Mouse (Mus musculus): ENCODE results near the gene Pdss2. TPM values are rescaled to one million over a fixed set of nuclear protein-coding genes. Genes with fewer than 3 reads are reported as not detected.

Gene Pdss2
- polyA plus RNA-seq, 1 experiment from 2014 or later, result 4.4 TPM

DNA sequence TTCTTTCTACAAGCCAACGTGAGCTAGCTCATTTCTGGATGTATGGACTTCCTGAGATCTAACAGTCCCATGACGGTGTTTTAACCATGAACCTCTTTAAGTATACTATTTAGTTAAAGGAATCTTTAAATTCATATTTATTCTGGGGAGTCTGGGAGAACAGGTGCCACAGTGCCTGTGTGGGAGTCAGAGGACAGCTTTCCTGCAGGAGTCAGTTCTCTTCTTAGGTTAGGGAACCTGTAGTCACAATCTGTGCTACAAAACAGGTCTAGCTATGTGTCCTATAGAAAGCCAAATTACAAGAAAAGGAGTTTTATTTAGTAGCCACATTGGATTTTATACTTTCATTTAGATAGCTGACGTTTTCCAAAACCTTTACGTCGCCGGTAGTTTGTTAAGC lies 141.7 kb downstream of the Pdss2 start:
- H3K4me3 ChIP-seq (ENCODE audit: inconsistent target), result no peak overlapping the region
- whole genome bisulfite sequencing (ENCODE audit: missing documents), result 99% methylated on average over 6 of the region's 6 CpGs
- no peaks in the 10 kb centered on the region for H3K79me2 ChIP-seq (ENCODE audit: inconsistent target)
- no peaks in the 10 kb centered on the region for H3K36me3 ChIP-seq (ENCODE audit: inconsistent target)
- H3K27ac ChIP-seq, result no peak overlapping the region

DNA sequence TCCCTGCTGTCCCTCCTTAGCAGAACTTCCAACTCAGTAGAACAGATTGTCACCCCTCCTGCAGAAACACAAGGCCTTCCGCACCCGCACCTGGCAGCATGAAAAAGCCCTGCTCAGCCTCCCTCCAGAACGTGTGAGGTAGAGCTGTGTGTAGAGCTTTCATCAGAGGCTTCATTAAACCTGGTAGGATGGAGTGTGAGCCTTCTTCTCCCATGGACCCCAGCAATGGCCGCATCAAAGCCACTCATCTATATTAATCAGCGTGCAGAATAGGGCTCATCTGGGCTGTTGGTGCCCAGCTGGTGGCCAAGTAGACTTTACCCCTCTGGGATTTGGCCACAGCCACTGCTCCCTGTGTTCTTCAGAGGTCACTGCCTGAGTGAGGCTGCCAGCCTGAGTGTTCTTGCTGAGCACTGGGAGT lies 142.2 kb downstream of the Pdss2 start:
- H3K4me3 ChIP-seq (ENCODE audit: inconsistent target), result no peak overlapping the region
- H3K79me2 ChIP-seq (ENCODE audit: inconsistent target), result no peaks in the 10 kb centered on the region
- no peaks in the 10 kb centered on the region for H3K36me3 ChIP-seq (ENCODE audit: inconsistent target)
- 93% methylated on average over 5 of the region's 5 CpGs for WGBS (ENCODE audit: missing documents)
- H3K27ac ChIP-seq, result no peak overlapping the region

DNA sequence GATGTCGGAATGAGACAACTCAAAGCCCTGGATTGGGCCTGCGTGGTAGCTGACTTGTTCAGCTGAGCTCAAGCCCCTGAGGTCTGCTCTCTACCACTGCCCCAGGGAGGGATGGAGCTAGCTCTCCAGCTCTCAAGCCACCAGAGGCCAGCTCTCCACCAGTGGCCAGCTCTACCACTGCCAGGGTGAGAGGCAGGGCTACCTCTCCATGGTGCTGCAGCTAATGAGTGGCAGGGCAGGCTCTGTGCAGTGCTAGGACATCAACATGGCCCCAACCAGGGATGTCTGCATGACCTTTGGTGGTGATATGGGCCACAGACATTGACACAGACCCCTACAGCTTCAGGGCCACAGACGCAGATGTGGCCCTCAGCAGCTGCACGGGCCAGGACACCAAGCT lies 144.6 kb downstream of the Pdss2 start:
- H3K4me3 ChIP-seq (ENCODE audit: inconsistent target), result no peak overlapping the region
- H3K27ac ChIP-seq, result no peak overlapping the region
- no peaks in the 10 kb centered on the region for H3K36me3 ChIP-seq (ENCODE audit: inconsistent target)
- no peaks in the 10 kb centered on the region for H3K79me2 ChIP-seq (ENCODE audit: inconsistent target)
- 90% methylated on average over 4 of the region's 4 CpGs for WGBS (ENCODE audit: missing documents)

DNA sequence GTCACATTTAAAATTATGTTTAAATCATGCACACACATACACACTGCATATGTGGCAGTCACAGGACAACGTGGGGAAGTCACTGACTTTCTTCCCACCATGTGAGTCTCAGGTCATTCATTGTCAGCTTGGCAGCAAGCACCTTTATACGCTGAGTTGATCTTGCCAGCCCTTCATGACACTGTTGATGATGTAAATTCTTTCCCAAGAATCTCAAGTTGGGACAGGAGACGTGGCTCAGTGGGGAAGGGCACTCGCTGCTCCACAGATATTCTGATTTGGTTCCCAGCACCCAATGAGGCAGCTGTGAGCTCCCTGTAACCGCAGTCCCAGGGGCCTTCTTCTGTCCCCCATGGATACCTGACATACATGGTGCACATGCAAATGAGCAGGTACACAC lies 147.3 kb downstream of the Pdss2 start:
- 94% methylated on average over 5 of the region's 5 CpGs for WGBS (ENCODE audit: missing documents)
- Histone ChIP-seq H3K79me2 (ENCODE audit: inconsistent target) (no peaks in the 10 kb centered on the region), H3K4me3 (ENCODE audit: inconsistent target) (no peak overlapping the region), H3K27ac (no peak overlapping the region), H3K36me3 (ENCODE audit: inconsistent target) (no peaks in the 10 kb centered on the region)

DNA sequence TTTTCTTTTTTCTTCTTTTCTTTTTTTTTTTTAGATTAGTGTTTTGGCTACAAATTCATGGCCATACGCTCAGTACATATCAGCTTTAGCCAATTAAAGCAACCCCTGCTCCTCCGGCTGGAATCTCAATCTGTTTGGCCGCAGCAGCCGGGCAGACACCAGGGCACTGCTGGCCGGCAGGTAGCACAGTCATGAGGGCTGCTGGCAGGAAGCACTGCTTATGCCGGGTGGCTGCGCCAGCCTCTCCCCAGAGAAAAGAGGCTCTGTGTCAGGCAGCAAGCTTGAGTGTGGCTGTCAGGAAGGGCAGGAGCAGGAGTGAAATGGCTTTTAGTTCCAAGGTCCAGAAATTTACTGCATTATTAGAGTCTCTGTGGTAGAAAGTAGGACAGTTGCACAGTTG lies 151.0 kb downstream of the Pdss2 start:
- Histone ChIP-seq H3K27ac (no peak overlapping the region), H3K4me3 (ENCODE audit: inconsistent target) (no peak overlapping the region), H3K79me2 (ENCODE audit: inconsistent target) (no peaks in the 10 kb centered on the region), H3K36me3 (ENCODE audit: inconsistent target) (no peaks in the 10 kb centered on the region)
- 30% methylated on average over 4 of the region's 7 CpGs for WGBS (ENCODE audit: missing documents)

DNA sequence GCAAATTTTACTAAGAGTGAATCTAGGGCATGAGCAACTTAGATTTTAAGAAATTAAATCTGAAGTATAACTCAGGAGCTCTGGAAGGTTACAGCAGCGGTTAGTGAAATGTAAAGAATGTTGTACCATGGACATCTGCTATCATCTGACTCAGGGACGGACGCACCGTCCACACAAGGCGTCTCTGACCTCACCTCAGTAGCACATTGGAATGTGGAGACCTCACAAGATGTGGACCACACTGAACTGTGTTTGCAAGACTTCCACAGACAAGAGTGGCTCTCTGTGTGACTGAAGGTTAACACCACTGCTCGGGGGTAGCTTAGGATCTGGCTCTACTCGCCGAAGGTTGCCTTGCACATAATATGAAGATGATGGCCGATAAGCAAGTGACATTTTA lies 151.7 kb downstream of the Pdss2 start:
- Histone ChIP-seq H3K4me3 (ENCODE audit: inconsistent target) (no peak overlapping the region), H3K79me2 (ENCODE audit: inconsistent target) (no peaks in the 10 kb centered on the region), H3K27ac (no peak overlapping the region), H3K36me3 (ENCODE audit: inconsistent target) (no peaks in the 10 kb centered on the region)
- 97% methylated on average over 9 of the region's 9 CpGs for WGBS (ENCODE audit: missing documents)

DNA sequence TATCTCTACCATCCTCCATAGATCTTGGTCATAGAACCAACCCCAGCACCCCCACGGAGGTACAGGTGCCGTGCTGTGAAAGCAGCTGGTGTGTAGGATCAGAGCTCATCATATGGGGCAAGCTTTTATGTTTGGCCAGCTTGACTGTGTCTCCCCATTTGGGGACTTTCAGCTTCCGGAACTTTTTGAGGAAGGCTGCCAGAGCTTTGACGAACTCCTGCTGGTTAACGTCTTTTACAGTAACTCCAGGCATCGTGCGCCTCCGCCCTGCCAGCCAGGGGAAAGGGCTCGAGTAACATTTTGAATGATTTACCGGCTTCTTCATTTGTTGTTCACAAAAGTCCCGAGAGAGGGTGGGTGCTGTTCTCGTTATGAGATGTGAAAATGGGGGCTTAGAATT lies 152.4 kb downstream of the Pdss2 start:
- Histone ChIP-seq H3K27ac (no peak overlapping the region), H3K79me2 (ENCODE audit: inconsistent target) (no peaks in the 10 kb centered on the region), H3K36me3 (ENCODE audit: inconsistent target) (no peaks in the 10 kb centered on the region), H3K4me3 (ENCODE audit: inconsistent target) (no peak overlapping the region)
- 93% methylated on average over 12 of the region's 12 CpGs for WGBS (ENCODE audit: missing documents)

DNA sequence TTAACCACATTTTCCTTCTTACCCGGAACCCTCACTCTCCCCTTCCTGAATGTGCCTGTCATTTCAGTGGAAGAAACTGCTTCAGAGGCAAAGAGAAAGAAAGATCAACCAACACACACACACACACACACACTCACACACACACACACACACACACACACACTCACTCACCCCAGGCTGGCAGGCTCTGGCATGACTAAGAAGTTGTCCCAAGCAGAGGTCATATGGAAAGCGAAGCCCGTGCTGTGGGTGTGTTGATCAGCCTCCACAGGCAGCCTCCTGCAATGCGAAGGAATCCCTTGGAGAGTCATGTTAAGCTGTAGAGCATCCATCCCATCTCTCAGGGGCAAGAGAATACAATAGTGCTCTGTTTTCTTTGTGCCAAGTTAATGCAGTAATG lies 154.0 kb downstream of the Pdss2 start:
- Histone ChIP-seq H3K27ac (no peak overlapping the region), H3K79me2 (ENCODE audit: inconsistent target) (no peaks in the 10 kb centered on the region), H3K4me3 (ENCODE audit: inconsistent target) (no peak overlapping the region), H3K36me3 (ENCODE audit: inconsistent target) (no peaks in the 10 kb centered on the region)
- 85% methylated on average over 4 of the region's 4 CpGs for WGBS (ENCODE audit: missing documents)

DNA sequence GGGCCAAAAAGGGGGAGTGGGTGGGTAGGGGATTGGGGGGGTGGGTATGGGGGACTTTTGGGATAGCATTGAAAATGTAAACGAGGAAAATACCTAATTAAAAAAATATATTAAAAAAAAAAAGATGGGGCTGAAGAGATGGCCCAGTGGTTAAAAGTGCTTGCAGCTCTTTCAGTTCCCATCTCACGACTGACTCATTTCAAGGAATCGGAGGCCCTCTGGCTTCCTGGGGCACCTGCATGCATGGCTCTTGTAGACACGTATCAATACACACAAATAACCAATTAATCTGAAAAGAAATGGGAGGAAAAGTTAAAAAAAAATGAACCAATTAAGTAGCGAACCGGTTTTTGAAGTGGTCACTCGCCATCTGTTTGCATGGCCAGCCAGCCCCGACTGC lies 155.5 kb downstream of the Pdss2 start:
- Histone ChIP-seq H3K27ac (no peak overlapping the region), H3K36me3 (ENCODE audit: inconsistent target) (no peaks in the 10 kb centered on the region), H3K79me2 (ENCODE audit: inconsistent target) (no peaks in the 10 kb centered on the region), H3K4me3 (ENCODE audit: inconsistent target) (no peak overlapping the region)
- 79% methylated on average over 7 of the region's 8 CpGs for WGBS (ENCODE audit: missing documents)

DNA sequence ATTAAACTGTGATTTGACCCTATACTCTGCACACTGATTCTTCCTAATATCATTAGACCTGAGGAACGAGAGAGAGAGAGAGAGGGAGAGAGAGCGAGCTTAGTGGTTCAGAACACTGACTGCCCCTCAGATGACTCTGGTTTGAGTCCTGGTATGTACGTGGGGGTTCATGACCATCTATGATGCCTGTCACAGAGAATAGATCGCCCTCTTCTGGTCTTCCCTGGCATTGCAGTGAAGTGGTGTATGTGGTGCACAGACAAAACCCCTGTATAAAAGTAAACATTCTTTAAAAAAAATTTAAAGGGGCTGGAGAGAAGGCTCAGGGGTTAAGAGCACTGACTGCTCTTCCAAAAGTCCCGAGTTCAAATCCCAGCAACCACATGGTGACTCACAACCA lies 157.0 kb downstream of the Pdss2 start:
- no peaks in the 10 kb centered on the region for H3K79me2 ChIP-seq (ENCODE audit: inconsistent target)
- no peaks in the 10 kb centered on the region for H3K36me3 ChIP-seq (ENCODE audit: inconsistent target)
- no peak overlapping the region for H3K27ac ChIP-seq
- H3K4me3 ChIP-seq (ENCODE audit: inconsistent target), result no peak overlapping the region
- 47% methylated on average over 5 of the region's 5 CpGs for WGBS (ENCODE audit: missing documents)

DNA sequence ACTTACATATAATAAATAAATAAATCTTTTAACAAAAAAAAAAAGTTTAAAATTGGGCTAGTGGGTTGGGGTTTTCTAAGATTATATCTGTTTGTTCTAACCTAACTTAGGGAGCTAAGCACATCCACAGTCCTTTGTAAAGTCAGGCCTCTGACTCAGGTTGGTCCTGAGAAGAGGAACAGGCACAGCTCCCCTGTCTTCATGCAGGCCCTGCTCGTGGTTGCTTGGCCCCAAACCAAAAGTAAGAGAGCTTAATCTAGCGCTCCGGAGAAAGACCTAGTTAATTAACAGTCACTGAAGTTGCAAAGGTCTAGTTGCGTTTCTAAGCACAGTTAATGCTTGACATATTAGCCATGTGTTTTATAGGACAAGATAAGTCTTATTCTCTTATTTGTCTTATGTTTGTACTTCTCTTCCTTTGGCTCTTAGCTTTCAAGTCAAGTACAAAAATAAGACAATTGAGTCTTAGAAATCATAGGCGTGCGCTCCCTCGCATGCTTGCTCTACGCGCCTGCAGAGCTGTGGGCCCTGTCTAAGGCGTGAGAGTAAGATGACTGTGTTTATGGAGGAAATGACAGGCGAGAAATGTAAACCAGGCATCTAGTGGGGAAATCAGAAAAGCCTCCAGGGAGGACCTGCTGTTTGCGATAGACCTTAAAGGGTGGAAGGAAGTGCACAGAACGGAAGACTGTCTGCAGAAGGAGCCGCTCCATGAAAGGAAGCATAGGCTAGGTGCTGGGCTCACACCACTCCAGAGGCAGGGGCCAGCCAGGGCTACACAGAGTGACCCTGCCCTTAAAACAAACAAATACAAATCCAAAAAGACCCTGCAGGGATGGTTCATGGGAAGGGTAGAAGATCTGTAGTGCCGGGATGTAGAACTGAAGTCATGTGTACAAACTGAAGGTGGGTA lies 157.7 kb downstream of the Pdss2 start:
- H3K79me2 ChIP-seq (ENCODE audit: inconsistent target), result no peaks in the 10 kb centered on the region
- H3K4me3 ChIP-seq (ENCODE audit: inconsistent target), result no peak overlapping the region
- no peak overlapping the region for H3K27ac ChIP-seq
- H3K36me3 ChIP-seq (ENCODE audit: inconsistent target), result no peaks in the 10 kb centered on the region
- 59% methylated on average over 15 of the region's 15 CpGs for WGBS (ENCODE audit: missing documents)

DNA sequence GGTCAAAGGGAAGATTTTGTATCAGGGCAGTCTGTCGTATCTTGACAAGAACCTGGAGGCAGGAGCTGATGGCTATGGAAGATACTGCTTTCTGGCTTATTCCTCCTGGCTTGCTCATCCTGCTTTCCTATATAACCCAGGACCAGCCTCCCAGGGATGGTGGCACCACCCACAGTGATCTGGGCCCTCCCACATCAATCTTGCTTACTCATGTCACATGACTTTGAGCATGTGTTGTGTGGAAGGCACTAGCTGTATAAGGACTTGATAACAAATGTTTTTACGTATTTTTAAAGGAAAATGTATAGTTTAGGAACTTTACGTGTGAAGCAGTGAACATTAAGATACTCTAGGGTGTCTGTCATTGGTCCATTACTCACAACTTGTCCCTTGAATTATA lies 161.4 kb downstream of the Pdss2 start:
- WGBS (ENCODE audit: missing documents), result 94% methylated on average over 3 of the region's 3 CpGs
- Histone ChIP-seq H3K79me2 (ENCODE audit: inconsistent target) (no peaks in the 10 kb centered on the region), H3K4me3 (ENCODE audit: inconsistent target) (no peak overlapping the region), H3K36me3 (ENCODE audit: inconsistent target) (no peaks in the 10 kb centered on the region), H3K27ac (no peak overlapping the region)

DNA sequence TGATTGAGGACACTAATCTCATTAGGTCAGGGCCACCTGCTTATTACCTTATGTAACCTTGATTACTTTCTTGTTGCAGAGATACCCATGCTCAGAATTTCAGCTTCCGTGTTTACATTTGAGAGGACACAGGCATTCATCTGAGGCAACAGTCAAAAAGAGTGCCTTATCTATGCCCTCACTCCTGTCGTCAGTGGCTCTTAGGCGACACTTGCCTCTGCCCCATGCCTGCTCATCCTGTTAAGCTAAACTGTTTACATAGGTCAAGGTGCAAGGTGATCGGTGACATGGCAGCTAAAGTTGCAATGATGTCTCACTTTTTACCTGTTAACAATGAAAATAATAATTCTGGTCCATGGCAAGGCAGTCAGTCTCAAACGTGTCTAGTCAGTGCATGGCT lies 163.3 kb downstream of the Pdss2 start:
- Histone ChIP-seq H3K36me3 (ENCODE audit: inconsistent target) (no peaks in the 10 kb centered on the region), H3K79me2 (ENCODE audit: inconsistent target) (no peaks in the 10 kb centered on the region), H3K27ac (no peak overlapping the region), H3K4me3 (ENCODE audit: inconsistent target) (no peak overlapping the region)
- 95% methylated on average over 5 of the region's 5 CpGs for whole genome bisulfite sequencing (ENCODE audit: missing documents)

DNA sequence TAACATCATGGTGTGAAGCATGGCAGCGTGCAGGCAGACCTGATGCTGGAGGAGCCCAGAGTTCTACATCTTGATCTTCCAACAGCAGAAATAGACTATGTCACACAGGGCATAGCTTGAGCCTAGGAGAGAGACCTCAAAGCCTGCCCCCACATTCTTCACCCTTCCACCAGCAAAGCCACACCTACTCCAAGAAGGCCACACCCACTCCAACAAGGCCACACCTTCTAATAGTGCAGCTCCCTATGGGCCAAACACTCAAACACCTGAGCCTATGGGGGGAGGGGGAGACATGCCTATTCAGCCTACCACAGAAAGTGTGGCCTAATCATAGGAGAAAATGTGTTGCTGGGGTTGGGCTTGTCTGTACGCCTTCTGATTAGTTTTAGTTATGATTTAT lies 171.6 kb downstream of the Pdss2 start:
- Histone ChIP-seq H3K79me2 (ENCODE audit: inconsistent target) (no peaks in the 10 kb centered on the region), H3K4me3 (ENCODE audit: inconsistent target) (no peak overlapping the region), H3K36me3 (ENCODE audit: inconsistent target) (no peaks in the 10 kb centered on the region), H3K27ac (no peak overlapping the region)
- WGBS (ENCODE audit: missing documents), result 94% methylated on average over 2 of the region's 2 CpGs

DNA sequence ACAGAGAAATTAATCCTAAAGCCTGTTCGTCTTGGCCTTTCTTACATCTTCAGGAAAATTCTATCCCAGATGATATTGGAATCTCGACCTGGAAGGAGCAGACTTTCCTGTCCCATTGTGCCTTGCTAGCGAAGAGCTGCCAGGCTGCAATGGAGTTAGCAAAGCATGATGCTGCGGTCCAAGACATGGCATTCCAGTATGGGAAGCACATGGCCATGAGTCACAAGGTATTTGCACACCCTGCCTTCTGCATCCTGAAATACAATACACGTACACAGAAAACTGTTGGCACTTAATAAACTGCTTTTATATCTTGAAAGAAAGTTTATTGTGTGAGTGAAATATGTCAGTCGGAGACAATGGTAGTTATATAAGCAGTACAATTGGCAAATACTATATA lies 172.5 kb downstream of the Pdss2 start:
- no peaks in the 10 kb centered on the region for H3K36me3 ChIP-seq (ENCODE audit: inconsistent target)
- no peak overlapping the region for H3K4me3 ChIP-seq (ENCODE audit: inconsistent target)
- WGBS (ENCODE audit: missing documents), result 91% methylated on average over 6 of the region's 6 CpGs
- no peak overlapping the region for H3K27ac ChIP-seq
- no peaks in the 10 kb centered on the region for H3K79me2 ChIP-seq (ENCODE audit: inconsistent target)

DNA sequence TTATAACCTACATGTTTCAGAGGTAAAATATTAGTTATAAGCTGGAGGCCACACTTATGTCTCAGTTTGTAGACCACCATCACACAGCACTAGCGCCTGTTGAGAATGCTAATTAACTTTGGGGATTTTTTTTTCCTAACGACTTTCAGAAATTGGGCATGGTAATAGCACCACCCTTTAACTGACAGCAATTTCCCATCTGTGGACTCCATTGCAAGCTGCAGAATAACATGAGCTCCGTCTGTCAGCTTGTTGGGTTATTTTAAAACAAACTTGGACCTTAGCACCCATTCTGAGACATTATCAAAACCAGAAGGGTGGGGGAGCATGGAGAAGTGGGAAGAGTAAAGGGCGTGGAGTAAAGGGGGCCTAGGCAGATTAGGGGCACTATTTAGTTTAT lies 174.5 kb downstream of the Pdss2 start:
- 100% methylated on average over 3 of the region's 4 CpGs for WGBS (ENCODE audit: missing documents)
- Histone ChIP-seq H3K27ac (no peak overlapping the region), H3K79me2 (ENCODE audit: inconsistent target) (no peaks in the 10 kb centered on the region), H3K4me3 (ENCODE audit: inconsistent target) (no peak overlapping the region), H3K36me3 (ENCODE audit: inconsistent target) (no peaks in the 10 kb centered on the region)

Measured in macrophage (primary cell).